Mouse (Mus musculus): ENCODE measurements around the gene Srp9. TPM values are rescaled to one million over a fixed set of nuclear protein-coding genes. Genes with fewer than 3 reads are reported as not detected.

Gene Srp9
- polyA plus RNA-seq, 2 experiments = 101 to 166 TPM

DNA sequence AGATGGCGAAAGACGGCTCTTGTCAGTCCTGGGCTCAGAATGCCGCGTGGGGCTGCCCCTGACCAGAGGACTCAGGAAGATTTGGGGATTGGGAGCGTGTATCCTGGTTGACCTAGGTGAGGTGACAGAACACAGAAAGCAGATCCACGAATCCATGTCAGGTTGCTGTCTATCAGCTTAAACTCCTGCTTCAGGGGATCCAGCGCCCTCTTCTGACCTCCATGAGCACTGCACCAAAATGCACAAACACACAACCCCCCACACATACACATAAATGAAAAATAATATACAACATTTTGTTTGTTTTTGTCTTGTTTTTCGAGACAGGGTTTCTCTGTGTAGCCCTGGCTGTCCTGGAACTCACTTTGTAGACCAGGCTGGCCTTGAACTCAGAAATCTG is 13.6 kb downstream of the Srp9 start:
- no peak for TF ChIP-seq POLR2A (IDR thresholded peaks at IDR 0.05; ENCODE audit: borderline replicate concordance, extremely low read depth, insufficient read depth, insufficient read length)
- H3K27me3 ChIP-seq (ENCODE audit: control insufficient read depth, insufficient read depth, low read length) = no peaks in the 10 kb centered on the region
- no peak overlapping the region for H3K4me3 ChIP-seq (replicated peaks; ENCODE audit: low read length)
- DNase-seq (ENCODE audit: low spot score) = no peak
- no peak overlapping the region for H3K4me2 ChIP-seq (replicated peaks; ENCODE audit: low read depth, low read length, severe bottlenecking)
- no peaks in the 10 kb centered on the region for H3K4me1 ChIP-seq (ENCODE audit: control insufficient read depth, insufficient read depth, low read length)
- H3K9ac ChIP-seq (ENCODE audit: low read depth, low read length, severe bottlenecking) = no peak overlapping the region
- no peak overlapping the region for H3K27ac ChIP-seq (replicated peaks; ENCODE audit: low read depth, low read length)
- no peak for ATAC-seq (ENCODE audit: low FRiP score, low read depth)
- H3K9me3 ChIP-seq (ENCODE audit: control insufficient read depth, low read length) = no peaks in the 10 kb centered on the region
- WGBS = 68% methylated on average over 8 of the region's 8 CpGs
- no peaks in the 10 kb centered on the region for H3K36me3 ChIP-seq (ENCODE audit: control insufficient read depth, insufficient read depth, low read length)

GRCm38 (mm10) chr1:182139937-182140336 is 15.4 kb downstream of the Srp9 start:
- no peak for DNase-seq (ENCODE audit: low spot score)
- Histone ChIP-seq H3K4me3 (replicated peaks; ENCODE audit: low read length) (no peak overlapping the region), H3K27ac (replicated peaks; ENCODE audit: low read depth, low read length) (no peak overlapping the region), H3K27me3 (ENCODE audit: control insufficient read depth, insufficient read depth, low read length) (no peaks in the 10 kb centered on the region), H3K9ac (ENCODE audit: low read depth, low read length, severe bottlenecking) (no peak overlapping the region), H3K9me3 (ENCODE audit: control insufficient read depth, low read length) (no peaks in the 10 kb centered on the region), H3K4me1 (ENCODE audit: control insufficient read depth, insufficient read depth, low read length) (no peaks in the 10 kb centered on the region), H3K4me2 (replicated peaks; ENCODE audit: low read depth, low read length, severe bottlenecking) (no peak overlapping the region), H3K36me3 (ENCODE audit: control insufficient read depth, insufficient read depth, low read length) (no peaks in the 10 kb centered on the region)
- no peak for TF ChIP-seq POLR2A (IDR thresholded peaks at IDR 0.05; ENCODE audit: borderline replicate concordance, extremely low read depth, insufficient read depth, insufficient read length)
- WGBS = 31% methylated on average over 9 of the region's 9 CpGs
- no peak for ATAC-seq (ENCODE audit: low FRiP score, low read depth)

GRCm38 (mm10) chr1:182140370-182140769 is 15.8 kb downstream of the Srp9 start:
- Histone ChIP-seq H3K27me3 (ENCODE audit: control insufficient read depth, insufficient read depth, low read length) (no peaks in the 10 kb centered on the region), H3K9me3 (ENCODE audit: control insufficient read depth, low read length) (no peaks in the 10 kb centered on the region), H3K4me2 (replicated peaks; ENCODE audit: low read depth, low read length, severe bottlenecking) (no peak overlapping the region), H3K4me3 (replicated peaks; ENCODE audit: low read length) (no peak overlapping the region), H3K27ac (replicated peaks; ENCODE audit: low read depth, low read length) (no peak overlapping the region), H3K9ac (ENCODE audit: low read depth, low read length, severe bottlenecking) (no peak overlapping the region), H3K36me3 (ENCODE audit: control insufficient read depth, insufficient read depth, low read length) (no peaks in the 10 kb centered on the region), H3K4me1 (ENCODE audit: control insufficient read depth, insufficient read depth, low read length) (no peaks in the 10 kb centered on the region)
- ATAC-seq (ENCODE audit: low FRiP score, low read depth) = peak; percentile 78
- WGBS = 0% methylated on average over 6 of the region's 6 CpGs
- DNase-seq (ENCODE audit: low spot score) = peak; percentile 86
- no peak for TF ChIP-seq POLR2A (IDR thresholded peaks at IDR 0.05; ENCODE audit: borderline replicate concordance, extremely low read depth, insufficient read depth, insufficient read length)

GRCm38 (mm10) chr1:182142725-182143124 is 18.2 kb downstream of the Srp9 start:
- no peak for TF ChIP-seq POLR2A (IDR thresholded peaks at IDR 0.05; ENCODE audit: borderline replicate concordance, extremely low read depth, insufficient read depth, insufficient read length)
- DNase-seq (ENCODE audit: low spot score) (no peak), ATAC-seq (ENCODE audit: low FRiP score, low read depth) (no peak)
- Histone ChIP-seq H3K4me2 (replicated peaks; ENCODE audit: low read depth, low read length, severe bottlenecking) (no peak overlapping the region), H3K27ac (replicated peaks; ENCODE audit: low read depth, low read length) (no peak overlapping the region), H3K9me3 (ENCODE audit: control insufficient read depth, low read length) (no peaks in the 10 kb centered on the region), H3K9ac (ENCODE audit: low read depth, low read length, severe bottlenecking) (no peak overlapping the region), H3K4me3 (replicated peaks; ENCODE audit: low read length) (no peak overlapping the region), H3K27me3 (ENCODE audit: control insufficient read depth, insufficient read depth, low read length) (no peaks in the 10 kb centered on the region), H3K36me3 (ENCODE audit: control insufficient read depth, insufficient read depth, low read length) (no peaks in the 10 kb centered on the region), H3K4me1 (ENCODE audit: control insufficient read depth, insufficient read depth, low read length) (no peaks in the 10 kb centered on the region)
- WGBS = 94% methylated on average over 13 of the region's 13 CpGs

- no peak for TF ChIP-seq POLR2A (IDR thresholded peaks at IDR 0.05; ENCODE audit: borderline replicate concordance, extremely low read depth, insufficient read depth, insufficient read length)
- Histone ChIP-seq H3K9ac (ENCODE audit: low read depth, low read length, severe bottlenecking) (no peak overlapping the region), H3K4me1 (ENCODE audit: control insufficient read depth, insufficient read depth, low read length) (no peaks in the 10 kb centered on the region), H3K9me3 (ENCODE audit: control insufficient read depth, low read length) (no peaks in the 10 kb centered on the region), H3K4me2 (replicated peaks; ENCODE audit: low read depth, low read length, severe bottlenecking) (no peak overlapping the region), H3K27ac (replicated peaks; ENCODE audit: low read depth, low read length) (no peak overlapping the region), H3K4me3 (replicated peaks; ENCODE audit: low read length) (no peak overlapping the region), H3K36me3 (ENCODE audit: control insufficient read depth, insufficient read depth, low read length) (no peaks in the 10 kb centered on the region), H3K27me3 (ENCODE audit: control insufficient read depth, insufficient read depth, low read length) (no peaks in the 10 kb centered on the region)
- DNase-seq (ENCODE audit: low spot score) (no peak), ATAC-seq (ENCODE audit: low FRiP score, low read depth) (no peak)
- WGBS = 81% methylated on average over 8 of the region's 8 CpGs
These were observed 18.8 kb downstream of the Srp9 start for GRCm38 (mm10) chr1:182143288-182143687.

DNA sequence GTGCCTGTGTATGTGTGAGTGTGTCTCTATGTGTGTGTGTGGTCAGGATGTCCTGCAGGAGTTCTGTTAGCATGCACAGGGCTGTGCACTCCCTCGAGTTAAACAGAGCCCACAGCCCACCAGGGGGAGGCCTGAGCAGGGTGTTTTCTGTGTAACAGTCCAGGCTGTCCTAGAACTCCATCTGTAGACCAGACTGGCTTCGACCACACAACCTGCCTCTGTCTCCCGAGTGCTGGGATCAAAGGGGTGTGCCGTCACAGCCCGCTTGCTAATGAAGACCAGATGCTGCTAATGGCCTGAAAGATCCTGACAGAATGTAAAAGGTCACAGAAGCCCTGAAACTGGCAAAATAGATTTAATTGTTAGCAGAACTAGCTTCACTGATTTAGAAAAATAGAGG is 21.0 kb downstream of the Srp9 start:
- peak; percentile 25 for DNase-seq (ENCODE audit: low spot score)
- TF ChIP-seq POLR2A (IDR thresholded peaks at IDR 0.05; ENCODE audit: borderline replicate concordance, extremely low read depth, insufficient read depth, insufficient read length) = no peak

More for the DNA sequence above, 21.0 kb downstream of the Srp9 start:
- 19% methylated on average over 5 of the region's 5 CpGs for WGBS
- Histone ChIP-seq H3K27ac (replicated peaks; ENCODE audit: low read depth, low read length) (no peak overlapping the region), H3K27me3 (ENCODE audit: control insufficient read depth, insufficient read depth, low read length) (no peaks in the 10 kb centered on the region), H3K4me2 (replicated peaks; ENCODE audit: low read depth, low read length, severe bottlenecking) (no peak overlapping the region), H3K4me1 (ENCODE audit: control insufficient read depth, insufficient read depth, low read length) (no peaks in the 10 kb centered on the region), H3K9ac (ENCODE audit: low read depth, low read length, severe bottlenecking) (no peak overlapping the region), H3K4me3 (replicated peaks; ENCODE audit: low read length) (no peak overlapping the region), H3K9me3 (ENCODE audit: control insufficient read depth, low read length) (no peaks in the 10 kb centered on the region), H3K36me3 (ENCODE audit: control insufficient read depth, insufficient read depth, low read length) (no peaks in the 10 kb centered on the region)
- no peak; the same call in 1 of the 2 replicates for ATAC-seq (ENCODE audit: low FRiP score, low read depth)
